Mouse (Mus musculus): ENCODE measurements around the gene Pitpnc1.

DNA sequence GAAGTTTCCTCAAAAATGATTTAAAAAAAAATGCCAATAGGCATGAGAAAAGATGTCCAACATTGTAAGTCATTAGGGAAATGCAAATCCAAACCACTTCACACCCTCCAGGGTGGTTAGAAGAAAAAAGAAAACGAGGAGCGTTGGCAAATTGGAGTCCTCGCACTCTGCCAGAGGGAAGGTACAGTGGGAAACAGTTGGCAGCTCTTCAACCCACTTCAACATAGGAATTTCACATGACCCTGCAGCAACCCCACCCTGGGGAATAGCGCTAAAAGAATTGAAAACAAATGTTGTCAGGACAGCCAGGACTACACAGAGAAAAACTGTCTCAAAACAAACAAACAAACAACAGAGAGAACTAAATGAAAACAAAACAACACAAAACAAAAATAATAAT lies 32.8 kb downstream of the Pitpnc1 start:
- no peak for TF ChIP-seq CTCF (IDR thresholded peaks at IDR 0.05; ENCODE audit: low read depth, low read length)
- TF ChIP-seq POLR2A (IDR thresholded peaks at IDR 0.05; ENCODE audit: extremely low read depth, insufficient read depth, low read length): no peak
